Mouse (Mus musculus) cerebellum, adult 11 months (tissue): ENCODE results near the gene Fkbp7.
"Not testable (repeated sequence)": the region's sequence is repeated elsewhere in the genome, so short reads cannot be mapped to it uniquely, and the experiment has no call there.

Source experiments
- DNase-seq: peaks from one replicate; pipeline ENCODE4 v3.0.0; 2022

Gene Fkbp7

DNA sequence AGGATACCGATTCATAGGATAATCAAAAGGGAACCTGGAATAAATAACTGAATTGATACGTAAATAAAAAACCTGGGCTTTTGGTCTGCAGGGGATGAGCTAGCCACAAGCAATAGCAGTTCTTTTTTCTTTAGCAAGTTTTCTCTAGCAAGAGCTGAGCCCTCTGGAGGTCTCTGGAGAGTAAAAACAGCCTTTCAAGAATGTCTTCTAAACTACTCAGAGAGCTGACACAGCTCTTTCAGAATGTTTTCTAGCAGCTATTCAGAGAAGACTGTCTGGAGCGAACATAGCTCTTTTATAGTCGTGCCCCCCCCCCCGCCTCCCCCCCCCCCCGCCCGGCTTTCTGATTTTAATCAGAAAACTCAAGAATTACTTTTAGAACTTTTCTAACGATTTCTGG lies 13.5 kb downstream of the Fkbp7 start:
- no peak for DNase-seq

DNA sequence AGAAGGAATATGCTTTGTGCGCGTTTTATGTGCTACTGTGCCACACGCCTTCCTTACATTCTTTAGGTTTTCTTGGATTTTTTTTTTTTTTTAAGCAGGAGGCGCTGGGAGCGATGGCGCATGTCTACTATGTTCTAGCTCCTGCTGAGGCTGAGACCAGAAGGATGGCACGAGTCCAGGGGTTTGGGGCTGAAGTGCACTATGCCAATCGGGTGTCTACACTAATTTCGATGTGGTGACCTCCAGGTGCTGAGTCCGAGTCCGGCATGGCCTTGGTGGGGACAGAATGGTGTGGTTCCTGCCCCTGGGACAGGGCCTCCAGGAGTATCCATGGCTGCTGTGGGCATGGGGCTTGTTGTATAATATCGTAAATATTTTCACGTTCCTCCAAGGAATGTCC lies 14.4 kb downstream of the Fkbp7 start:
- DNase-seq, result no peak

DNA sequence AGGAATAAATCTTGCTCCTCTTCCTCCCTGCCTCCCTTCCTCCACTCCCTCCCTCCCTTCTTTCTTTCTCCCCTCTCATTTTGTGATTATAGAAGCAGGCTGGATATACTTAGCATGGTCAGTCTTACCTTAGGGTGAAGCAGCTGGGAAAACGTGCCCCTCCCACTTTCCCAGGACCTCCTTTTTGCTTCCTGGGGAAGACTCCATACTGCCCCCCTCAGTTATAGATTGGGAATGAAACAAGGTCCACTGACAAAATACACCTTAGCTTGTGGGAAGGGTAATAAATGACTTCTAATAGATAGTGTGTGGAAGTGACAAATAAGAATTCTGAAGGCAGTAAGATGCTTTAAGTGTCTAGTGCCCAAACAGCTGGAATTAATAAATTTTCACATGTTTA lies 16.9 kb downstream of the Fkbp7 start:
- no peak for DNase-seq

DNA sequence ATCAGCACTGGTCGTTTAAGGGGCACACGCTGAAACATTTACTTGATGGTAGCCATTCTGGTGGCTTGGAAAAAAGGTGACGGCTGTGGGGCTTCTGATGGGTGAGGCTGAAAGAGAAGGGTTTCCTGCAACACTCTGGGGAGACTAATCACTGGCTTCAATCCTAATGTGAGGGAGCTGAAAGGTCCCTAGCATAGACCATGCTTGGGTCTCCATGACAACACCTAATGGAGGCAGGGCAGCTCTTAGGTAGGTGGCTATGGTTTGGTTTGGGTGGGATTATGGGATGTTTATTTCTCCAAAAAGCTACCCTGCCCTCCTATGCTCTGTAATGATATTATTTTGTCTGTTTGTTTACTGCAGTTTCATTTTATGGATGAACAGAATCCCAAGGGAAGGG lies 17.5 kb downstream of the Fkbp7 start:
- DNase-seq, result no peak

DNA sequence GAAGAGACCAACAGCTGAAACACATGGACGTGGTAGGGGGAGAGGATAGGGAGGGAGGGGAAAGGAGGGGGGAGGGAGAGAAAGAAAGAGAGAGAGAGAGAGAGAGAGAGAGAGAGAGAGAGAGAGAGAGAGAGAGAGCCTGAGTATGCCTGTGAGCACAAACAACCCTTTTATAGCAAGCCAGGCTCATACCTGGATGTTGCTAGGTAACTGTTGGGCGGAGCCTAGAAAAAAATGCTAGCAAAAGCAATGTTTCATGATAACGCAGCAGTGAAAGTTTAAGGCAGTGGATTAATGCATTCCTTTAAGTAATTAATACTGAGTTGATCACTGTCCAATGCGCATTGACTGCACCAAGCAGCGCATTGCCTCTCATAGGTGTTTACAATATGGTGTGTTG lies 18.3 kb downstream of the Fkbp7 start:
- no peak for DNase-seq

DNA sequence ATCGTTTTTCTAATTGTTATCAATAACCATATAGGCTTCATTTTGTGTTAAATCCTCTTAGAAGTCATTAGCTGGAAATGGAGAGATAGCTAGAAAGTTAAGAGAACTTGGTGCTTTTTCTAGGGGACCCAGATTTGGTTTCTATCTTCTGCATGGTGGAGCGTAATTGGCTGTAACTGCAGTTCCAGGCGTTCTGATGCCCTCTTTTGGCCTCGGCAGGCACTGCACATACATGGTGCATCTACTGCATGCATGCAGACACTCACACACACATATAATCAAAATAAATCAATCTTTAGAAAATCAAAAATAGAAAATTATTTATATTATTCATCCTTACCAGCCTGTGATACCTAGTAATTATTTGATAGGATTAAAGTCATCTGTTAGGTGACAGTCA lies 19.8 kb downstream of the Fkbp7 start:
- DNase-seq, result no peak

DNA sequence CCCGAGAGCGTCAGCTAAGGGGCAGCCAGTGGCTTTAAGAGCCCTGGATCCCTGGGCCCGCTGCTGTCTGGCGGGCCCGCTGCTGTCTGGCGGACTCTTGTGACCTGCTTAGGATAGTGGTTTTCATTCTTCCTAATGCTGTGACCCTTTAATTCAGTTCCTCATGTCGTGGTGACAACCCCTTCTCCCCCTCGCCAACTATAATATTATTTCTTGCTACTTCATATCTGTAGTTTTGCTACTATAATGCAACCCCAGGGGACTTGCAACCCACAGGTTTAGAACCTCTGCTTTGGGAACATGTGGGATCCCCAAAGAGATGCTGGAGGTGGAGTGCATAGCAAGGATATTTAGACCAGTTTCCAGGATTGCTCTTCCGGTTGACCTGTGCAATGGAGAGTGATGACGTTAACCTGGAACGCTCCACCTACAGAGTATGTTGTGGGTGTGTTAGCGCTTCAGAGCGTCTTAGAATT lies 24.2 kb downstream of the Fkbp7 start:
- DNase-seq, result peak; percentile 22

DNA sequence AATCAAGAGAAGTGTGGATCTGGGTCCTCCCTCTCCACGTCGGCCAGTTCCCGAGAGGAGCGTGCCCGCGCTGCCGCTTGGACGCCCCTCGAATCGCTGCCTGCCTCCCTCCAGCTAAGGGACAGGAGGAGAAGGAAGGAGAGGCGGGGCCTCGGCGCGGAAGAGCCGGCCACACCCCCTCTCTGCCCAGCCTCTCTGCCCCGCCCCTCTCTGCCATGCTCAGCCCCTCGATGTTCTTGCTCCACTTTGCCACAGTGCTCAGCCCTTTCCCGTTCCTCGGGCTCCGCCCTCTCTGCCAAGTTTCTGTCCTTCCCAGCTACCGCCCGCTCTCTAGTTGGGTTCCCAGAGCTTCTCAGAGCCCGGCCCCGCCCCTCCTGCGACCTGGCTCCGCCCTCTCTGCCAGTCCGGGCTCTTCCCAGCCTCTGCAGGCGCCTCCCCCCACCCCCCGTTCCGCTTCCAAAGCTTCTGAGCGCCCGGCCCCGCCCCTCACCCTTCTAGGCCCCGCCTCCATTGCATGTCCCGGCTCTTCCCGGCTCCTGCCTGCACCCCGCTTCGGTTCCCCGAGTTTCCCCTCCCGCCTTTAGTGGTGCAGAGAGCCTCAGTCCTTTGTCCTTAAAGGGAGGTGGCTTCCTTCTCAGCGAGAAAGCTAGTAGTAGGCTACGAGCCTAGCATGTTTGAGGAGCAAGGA lies 24.9 kb downstream of the Fkbp7 start, which contains the start of the genes Prkra and Pjvk:
Prkra (minus strand) TSS at position 133 of the 688 bp plus-strand sequence.
Pjvk (plus strand) TSS at position 594 of the 688 bp plus-strand sequence.
- peak; percentile 98 for DNase-seq

DNA sequence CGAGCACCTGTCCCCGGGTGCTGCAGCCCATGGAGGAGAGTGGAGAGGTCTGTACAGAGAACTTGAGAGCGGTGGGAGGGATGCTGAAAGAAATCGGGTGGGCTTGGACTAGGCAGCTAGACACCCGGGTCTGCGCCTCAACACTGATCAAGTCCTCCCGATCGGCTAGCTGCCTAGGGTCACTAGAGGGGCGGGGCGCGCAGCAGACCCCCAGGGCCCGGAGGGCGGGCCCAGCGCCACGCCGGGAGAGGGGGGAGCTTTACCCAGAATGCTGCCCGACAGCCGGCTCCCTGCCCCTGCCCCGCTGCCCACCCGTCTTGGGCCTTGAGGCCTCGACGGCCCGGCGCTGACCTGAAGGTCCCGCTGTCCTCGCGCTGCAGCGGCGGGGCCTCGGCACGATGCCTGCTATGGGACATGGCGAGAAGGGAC lies 25.5 kb downstream of the Fkbp7 start:
- no peak for DNase-seq

DNA sequence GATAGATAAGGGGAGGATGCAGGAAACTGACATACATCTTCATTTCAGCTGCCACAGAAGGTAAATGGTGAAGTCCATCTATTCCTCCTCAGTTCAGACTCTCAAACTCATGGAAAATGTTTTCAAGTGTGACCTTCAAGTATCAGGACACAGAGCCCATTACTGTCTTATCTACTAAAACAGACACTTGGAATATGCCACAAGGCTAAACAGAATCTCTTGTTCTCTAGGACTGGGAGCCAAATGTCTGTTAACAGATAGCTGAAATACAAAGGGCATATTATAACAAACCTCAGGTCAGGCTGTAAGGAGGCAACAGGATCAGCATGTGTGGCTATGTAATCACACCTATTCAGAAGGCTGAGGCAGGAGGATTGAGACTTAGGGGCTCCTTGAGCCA lies 29.1 kb downstream of the Fkbp7 start:
- DNase-seq, result no peak

DNA sequence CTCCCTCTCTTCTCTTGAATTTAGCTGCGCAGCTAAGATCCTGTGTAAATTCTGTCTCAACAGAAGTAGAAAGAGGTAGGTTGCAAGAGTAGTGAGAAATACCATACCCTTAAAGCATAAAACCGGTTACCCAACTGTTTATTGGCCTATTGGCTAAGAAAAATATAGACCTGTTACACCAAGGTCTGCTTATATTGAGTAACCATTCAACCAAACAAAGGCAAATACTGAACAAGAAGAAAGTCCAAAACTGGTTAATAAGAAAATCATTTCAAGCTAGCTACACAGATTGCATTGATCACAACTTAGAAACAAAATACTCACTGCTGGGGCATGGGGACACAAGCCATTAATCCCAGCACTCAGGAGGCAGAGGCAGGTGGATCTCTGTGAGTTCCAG lies 33.3 kb downstream of the Fkbp7 start:
- no peak for DNase-seq

DNA sequence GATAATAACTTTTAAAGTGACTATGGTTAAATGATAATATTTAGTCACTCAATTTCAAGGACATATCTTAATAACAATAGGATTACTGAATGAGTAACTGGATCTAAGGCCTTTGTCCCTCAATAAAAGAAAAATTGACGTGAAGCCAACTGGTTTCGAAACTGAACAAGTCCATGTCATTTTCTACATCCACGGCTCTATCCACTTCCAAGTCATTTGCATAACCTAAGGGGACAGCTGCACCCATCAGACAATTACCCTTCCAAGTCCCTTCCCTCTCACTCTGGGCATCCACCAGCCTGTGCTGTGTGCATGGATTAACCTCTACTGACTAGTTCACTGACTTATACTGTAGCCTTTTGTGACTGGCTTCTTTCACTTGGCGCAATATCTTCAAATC lies 41.3 kb downstream of the Fkbp7 start:
- no peak for DNase-seq

DNA sequence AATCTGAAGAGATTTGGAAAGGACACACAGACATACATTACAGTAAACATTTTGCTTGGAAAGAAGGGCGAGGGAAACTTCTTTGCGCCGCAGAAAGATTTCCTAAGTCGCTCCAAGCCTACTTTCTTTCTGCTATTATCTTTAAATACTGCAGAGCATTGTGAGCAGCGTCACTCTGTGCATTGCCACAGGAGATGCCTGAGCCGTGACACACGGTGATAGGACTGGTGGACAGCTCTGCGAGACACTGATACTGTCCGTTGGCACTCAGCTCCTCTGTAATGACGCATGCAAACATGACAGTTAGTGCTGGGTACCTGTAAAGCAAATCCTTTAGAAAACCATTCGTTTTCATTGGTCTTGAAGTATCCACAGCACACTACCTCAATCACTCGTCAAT lies 42.6 kb downstream of the Fkbp7 start:
- no peak for DNase-seq

DNA sequence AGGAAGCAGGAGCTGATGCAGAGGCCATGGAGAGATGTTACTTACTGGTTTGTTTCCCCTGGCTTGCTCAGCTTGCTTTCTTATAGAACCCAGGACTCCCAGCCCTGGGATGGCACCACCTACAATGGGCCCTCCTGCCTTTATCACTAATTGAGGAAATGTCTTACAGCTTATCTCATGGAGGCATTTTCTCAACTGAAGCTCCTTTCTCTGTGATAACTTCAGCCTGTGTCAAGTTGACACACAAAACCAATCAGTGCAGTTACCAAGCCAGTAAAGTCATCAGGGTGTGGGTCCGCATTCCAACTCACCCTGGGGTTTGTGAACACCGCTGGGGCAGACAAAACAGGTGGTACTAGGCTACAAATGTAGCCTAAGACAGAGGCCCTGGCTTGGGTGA lies 50.6 kb downstream of the Fkbp7 start:
- not testable (repeated sequence) for DNase-seq

DNA sequence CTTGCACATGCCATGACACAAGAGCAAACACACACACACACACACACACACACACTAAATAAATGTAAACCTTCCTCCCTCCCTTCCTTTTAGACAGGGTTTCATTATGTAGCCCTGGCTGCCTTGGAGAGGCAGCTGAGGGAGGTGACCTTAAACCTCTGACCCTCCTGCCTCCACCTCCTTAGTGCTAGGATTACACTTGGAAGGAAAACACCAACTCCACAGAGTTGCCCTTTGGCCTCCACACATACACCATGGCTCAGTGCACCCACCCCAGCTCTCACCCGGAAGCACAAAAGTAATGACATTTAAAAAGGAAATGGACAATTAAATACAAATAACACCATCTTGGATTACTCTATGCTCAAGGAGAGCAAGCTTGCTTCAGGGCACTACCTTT lies 51.2 kb downstream of the Fkbp7 start:
- no peak for DNase-seq

DNA sequence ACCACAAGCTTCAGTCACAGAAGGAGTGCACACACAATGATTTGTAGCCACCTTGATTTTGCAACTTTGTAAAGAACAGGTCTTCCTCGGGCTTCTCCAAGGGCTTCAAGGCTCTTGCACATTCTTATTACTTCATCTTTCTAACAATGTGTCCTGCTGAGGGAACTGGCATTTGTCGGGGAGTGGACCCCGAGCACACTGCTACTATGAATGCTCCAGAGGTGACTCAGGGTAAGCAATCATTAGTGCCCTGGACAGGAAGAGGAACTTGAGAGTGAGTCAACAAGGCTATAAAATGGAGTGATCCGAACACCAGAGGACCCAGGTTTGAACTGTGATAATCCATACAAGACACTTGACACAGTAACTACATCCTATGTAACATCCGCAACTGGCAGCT lies 52.7 kb downstream of the Fkbp7 start:
- DNase-seq, result no peak

DNA sequence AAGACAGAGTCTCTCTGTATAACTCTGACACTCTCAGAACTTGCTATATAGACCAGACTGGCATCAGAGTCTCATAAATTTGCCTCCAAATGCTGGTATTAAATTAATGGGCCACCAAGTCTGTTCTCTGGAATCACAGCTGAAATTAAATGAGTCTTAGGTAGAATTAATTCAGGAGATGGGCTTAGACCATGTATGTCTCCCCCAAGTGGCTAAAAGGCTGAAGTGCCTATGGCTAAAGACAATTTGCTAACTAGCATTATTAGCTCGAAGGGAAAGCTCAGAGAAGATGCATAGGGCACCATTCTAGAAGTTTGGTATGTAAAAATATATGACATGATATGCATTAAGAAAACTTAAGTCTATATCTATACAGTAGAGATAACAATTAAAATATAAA lies 54.8 kb downstream of the Fkbp7 start:
- peak; percentile 15 for DNase-seq
